Mouse (Mus musculus) frontal cortex, adult 2 months (tissue): ENCODE results near the gene Fhod1. TPM values are rescaled to one million over a fixed set of nuclear protein-coding genes. Genes with fewer than 3 reads are reported as not detected.

Source experiments
- polyA plus RNA-seq: library from polyadenylated mRNA; depleted of rRNA; stranded (reverse); fragments of >200 nt; gene quantifications from 2 replicates; pipeline ENCODE4 v1.2.3, GENCODE M21; 2012; rRNA removed

Fhod1 gene
- polyA plus RNA-seq, 1 experiment = 4.2 TPM

Other genes with a start within 250 kb of the Fhod1 start
- not detected in 2 replicates for gene Ces4a, start 216.2 kb downstream of the Fhod1 start, polyA plus RNA-seq
- 25.2 and 28.1 TPM in 2 replicates for gene Cbfb, start 177.3 kb downstream of the Fhod1 start, polyA plus RNA-seq
- gene D230025D16Rik, start 122.8 kb downstream of the Fhod1 start, polyA plus RNA-seq = 35.6 and 41.5 TPM in 2 replicates
- 3.9 and 4.5 TPM in 2 replicates for gene B3gnt9, start 92.8 kb downstream of the Fhod1 start, polyA plus RNA-seq
- 8.4 and 8.7 TPM in 2 replicates for gene Tradd, start 83.3 kb downstream of the Fhod1 start, polyA plus RNA-seq
- gene Fbxl8, start 83.3 kb downstream of the Fhod1 start, polyA plus RNA-seq = 2.0 and 2.1 TPM in 2 replicates
- gene Hsf4, start 78.2 kb downstream of the Fhod1 start, polyA plus RNA-seq = 20.2 and 20.7 TPM in 2 replicates
- 13.4 and 14.2 TPM in 2 replicates for gene Nol3, start 71.8 kb downstream of the Fhod1 start, polyA plus RNA-seq
- gene 4931428F04Rik, start 58.1 kb downstream of the Fhod1 start, polyA plus RNA-seq = 33.3 and 33.4 TPM in 2 replicates
- gene Exoc3l, start 51.9 kb downstream of the Fhod1 start, polyA plus RNA-seq = 2.2 and 2.4 TPM in 2 replicates
- 59.9 and 67.7 TPM in 2 replicates for gene E2f4, start 50.3 kb downstream of the Fhod1 start, polyA plus RNA-seq
- gene Elmo3, start 42.4 kb downstream of the Fhod1 start, polyA plus RNA-seq = 2.4 and 2.6 TPM in 2 replicates
- gene Lrrc29, start 21.7 kb downstream of the Fhod1 start, polyA plus RNA-seq = 3.5 and 4.8 TPM in 2 replicates
- 73.1 and 74.3 TPM in 2 replicates for gene Tmem208, start 21.6 kb downstream of the Fhod1 start, polyA plus RNA-seq
- 26.1 and 26.4 TPM in 2 replicates for gene Slc9a5, start 890 bp upstream of the Fhod1 start, polyA plus RNA-seq
- 3.2 TPM in 2 replicates for gene Plekhg4, start 25.3 kb upstream of the Fhod1 start, polyA plus RNA-seq
- not detected in 2 replicates for gene Kctd19, start 65.5 kb upstream of the Fhod1 start, polyA plus RNA-seq
- 0.34 and 0.53 TPM in 2 replicates for gene Lrrc36, start 65.6 kb upstream of the Fhod1 start, polyA plus RNA-seq
- 66.7 and 76.4 TPM in 2 replicates for gene Tppp3, start 123.6 kb upstream of the Fhod1 start, polyA plus RNA-seq
- gene Zdhhc1, start 148.9 kb upstream of the Fhod1 start, polyA plus RNA-seq = 75.3 and 75.7 TPM in 2 replicates
- 0.21 and 0.22 TPM in 2 replicates for gene Hsd11b2, start 170.8 kb upstream of the Fhod1 start, polyA plus RNA-seq
- gene Atp6v0d1, start 218.1 kb upstream of the Fhod1 start, polyA plus RNA-seq = 334 and 339 TPM in 2 replicates